Mouse (Mus musculus) embryo, embryonic 11 days (tissue): ENCODE results near the gene Nos1ap.

Source experiments
- DNase-seq: peaks from one replicate; pipeline ENCODE4 v3.0.0-alpha.2; 2015

The Nos1ap gene

GRCm38 (mm10) chr1:170270696-170271095, 319.0 kb downstream of the Nos1ap start:
- DNase-seq = no peak

DNA sequence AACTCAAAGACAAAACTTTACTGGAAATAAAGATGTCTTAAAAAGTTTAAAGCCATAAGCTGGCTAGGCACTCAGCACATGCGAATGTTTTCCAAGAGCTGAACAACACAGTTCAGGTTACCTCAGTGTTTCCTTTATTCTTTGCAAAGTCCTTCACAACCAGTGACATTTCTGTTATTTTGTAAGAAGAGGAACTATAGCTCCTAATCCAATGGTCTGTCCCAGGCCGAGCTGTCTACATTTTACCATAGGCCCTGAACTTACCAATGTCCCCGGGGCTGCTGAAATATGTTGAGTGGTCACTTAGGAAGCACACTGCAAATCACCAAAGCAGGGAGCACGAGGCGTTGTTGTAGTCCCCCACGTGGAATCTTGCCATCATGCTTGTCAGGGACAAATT, 319.4 kb downstream of the Nos1ap start:
- DNase-seq = no peak

- DNase-seq = peak; percentile 92
These were observed 334.1 kb downstream of the Nos1ap start for GRCm38 (mm10) chr1:170255560-170255910.

DNA sequence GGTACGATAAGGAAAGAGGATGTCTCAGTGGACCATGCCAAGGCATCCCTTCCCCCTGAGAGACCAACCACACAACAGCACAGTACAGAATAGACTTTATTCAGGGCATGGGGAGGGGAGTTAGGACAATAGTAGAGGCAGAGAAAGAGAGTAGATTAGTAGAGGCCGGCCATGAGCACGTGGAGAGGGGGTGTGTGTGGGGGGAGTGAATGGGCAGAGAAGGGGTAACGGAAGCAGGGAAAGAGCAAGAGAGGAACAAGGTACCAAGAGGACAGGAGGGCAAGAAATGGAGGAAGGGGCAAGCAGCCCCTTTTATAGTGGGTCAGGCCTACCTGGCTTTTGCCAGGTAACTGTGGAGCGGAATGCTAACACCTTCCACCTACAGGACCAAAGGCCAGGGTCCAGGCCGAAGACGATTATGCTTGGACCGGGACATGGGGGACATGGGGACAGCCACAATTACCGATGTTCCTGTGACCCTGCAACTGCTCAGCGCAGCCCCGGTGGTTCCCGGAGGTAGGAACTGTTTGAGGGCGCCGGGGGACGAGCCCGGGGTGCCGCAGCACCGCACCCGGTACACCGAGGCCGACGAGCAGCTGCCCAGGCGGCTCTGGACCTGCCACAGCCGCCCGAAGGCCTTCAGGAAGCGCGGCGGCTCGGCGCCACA, 334.6 kb downstream of the Nos1ap start:
- DNase-seq = no peak
